Mouse (Mus musculus) megakaryocyte, embryonic 14.5 days (primary cell): ENCODE measurements at regions not wholly inside any gene's neighbourhood (a gene's known extent, or its start where the extent isn't known, plus 50 kb on each side); places are given as distances from the start of the nearest gene placed in this dataset.

Experiments
- FLI1 ChIP-seq: IDR thresholded peaks from 2 replicates; pipeline ENCODE4 v1.6.1; 2012; ENCODE audit warnings: low read length, inconsistent platforms, mixed read lengths
- GATA1 ChIP-seq: IDR thresholded peaks from 3 replicates; pipeline ENCODE4 v1.6.1; 2012; ENCODE audit warnings: mixed read lengths, low read length, inconsistent platforms, borderline replicate concordance

DNA sequence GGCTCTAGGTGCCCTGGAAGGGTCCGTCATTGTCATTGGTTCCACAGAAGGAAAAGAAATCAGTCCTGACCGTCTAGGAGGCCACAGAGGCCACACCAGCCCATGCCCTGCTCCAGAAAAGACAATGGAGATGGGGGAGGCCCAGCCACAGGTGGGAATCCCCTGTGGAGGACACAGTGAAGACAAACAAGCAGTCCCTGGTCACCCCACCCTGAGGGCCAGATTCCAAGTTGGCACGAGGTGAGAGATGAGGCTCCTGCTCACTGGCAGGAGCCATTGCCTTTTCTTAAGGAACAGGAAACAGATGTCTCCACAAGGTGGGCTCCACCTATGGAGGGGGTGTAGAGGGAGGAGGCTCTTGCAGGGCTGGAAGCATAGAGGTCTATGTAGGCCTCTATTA is 66.0 kb downstream of the Gm5294 start:
- TF ChIP-seq GATA1 (no peak), FLI1 (no peak)
